Mouse (Mus musculus): ENCODE data around the gene Ccdc124. TPM values are rescaled to one million over a fixed set of nuclear protein-coding genes. Genes with fewer than 3 reads are reported as not detected.
"Not testable (repeated sequence)": the region's sequence is repeated elsewhere in the genome, so short reads cannot be mapped to it uniquely, and the experiment has no call there.

The Ccdc124 gene
- polyA plus RNA-seq, 1 experiment from 2014 or later: 70.9 TPM

DNA sequence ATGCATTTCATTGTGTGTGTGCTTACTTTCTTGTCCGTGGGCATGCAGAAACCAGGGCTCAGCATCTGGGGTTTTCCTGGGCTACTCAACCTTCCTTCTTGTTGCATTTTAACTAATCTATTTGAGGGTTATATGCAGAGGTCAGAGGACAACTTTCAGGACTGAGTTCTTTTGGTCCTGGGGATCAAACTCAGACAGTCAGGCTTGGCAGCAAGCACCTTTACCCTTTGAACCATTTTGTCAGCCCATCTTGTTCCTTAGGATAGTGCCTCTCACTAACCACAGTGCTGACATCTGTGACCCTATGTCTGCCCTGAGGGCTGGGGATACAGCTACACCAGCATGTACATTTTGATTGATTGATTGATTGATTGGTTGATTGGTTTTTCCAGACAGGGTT lies 45.9 kb downstream of the Ccdc124 start:
- DNase-seq (no peak), ATAC-seq (ENCODE audit: low read depth) (no peak)
- no peak overlapping the region for H3K9ac ChIP-seq
- peaks cover 13% of the 10 kb centered on the region for H3K4me1 ChIP-seq (replicated peaks)
- no peak overlapping the region for H3K4me2 ChIP-seq
- H3K4me3 ChIP-seq (replicated peaks): no peak overlapping the region
- no peaks in the 10 kb centered on the region for H3K9me3 ChIP-seq (replicated peaks)
- H3K36me3 ChIP-seq: no peaks in the 10 kb centered on the region
- WGBS (ENCODE audit: insufficient replicate concordance): 85% methylated on average over 1 of the region's 1 CpGs
- H3K27ac ChIP-seq: no peak overlapping the region
- H3K27me3 ChIP-seq: peaks cover 2% of the 10 kb centered on the region

DNA sequence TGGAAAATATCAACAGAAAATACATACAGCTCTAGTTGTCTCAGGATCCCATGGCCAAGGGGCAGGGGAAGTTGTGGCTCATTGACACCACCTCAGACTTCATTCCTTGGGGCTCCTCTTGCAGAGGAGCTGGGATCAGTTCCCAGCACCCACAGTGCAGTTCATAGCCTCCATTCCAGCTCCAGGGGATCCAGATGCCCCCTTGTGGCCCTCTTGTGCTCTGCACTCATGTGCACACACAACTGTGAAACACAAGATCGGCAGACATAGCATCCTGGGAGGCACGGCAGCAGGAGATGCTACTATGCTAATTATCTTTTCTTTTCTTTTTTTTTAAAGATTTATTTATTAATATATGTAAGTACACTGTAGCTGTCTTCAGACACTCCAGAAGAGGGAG lies 46.7 kb downstream of the Ccdc124 start:
- no peaks in the 10 kb centered on the region for H3K36me3 ChIP-seq
- H3K9ac ChIP-seq: no peak overlapping the region
- ATAC-seq (ENCODE audit: low read depth): no peak
- H3K4me3 ChIP-seq (replicated peaks): no peak overlapping the region
- no peak for DNase-seq
- no peak overlapping the region for H3K4me2 ChIP-seq
- WGBS (ENCODE audit: insufficient replicate concordance): 91% methylated on average over 2 of the region's 2 CpGs
- peaks cover 7% of the 10 kb centered on the region for H3K4me1 ChIP-seq (replicated peaks)
- no peaks in the 10 kb centered on the region for H3K9me3 ChIP-seq (replicated peaks)
- H3K27ac ChIP-seq: no peak overlapping the region
- peaks cover 4% of the 10 kb centered on the region for H3K27me3 ChIP-seq

DNA sequence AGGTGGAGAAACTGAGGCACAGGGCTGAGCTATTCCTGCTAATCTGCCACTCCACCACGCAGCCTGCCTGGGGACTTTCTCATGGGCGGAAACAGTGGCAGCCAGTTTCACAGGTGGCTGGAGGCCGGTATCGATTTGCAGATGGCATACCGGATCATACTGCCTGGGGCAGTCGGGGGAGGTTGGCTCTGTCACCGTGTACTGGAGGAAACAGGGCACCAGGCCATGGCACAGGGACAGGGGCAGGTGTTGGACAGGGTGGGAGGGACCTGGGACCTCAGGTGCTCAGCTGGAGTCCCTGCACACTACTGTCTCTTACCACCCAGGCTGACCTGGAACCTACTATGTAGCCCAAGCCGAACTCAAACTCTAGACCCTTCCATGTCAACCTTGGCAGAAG lies 47.9 kb downstream of the Ccdc124 start:
- ATAC-seq (ENCODE audit: low read depth): no peak
- WGBS (ENCODE audit: insufficient replicate concordance): 77% methylated on average over 8 of the region's 8 CpGs
- Histone ChIP-seq H3K4me1 (replicated peaks) (peaks cover 15% of the 10 kb centered on the region), H3K9ac (no peak overlapping the region), H3K27ac (no peak overlapping the region), H3K27me3 (peaks cover 10% of the 10 kb centered on the region), H3K4me3 (replicated peaks) (no peak overlapping the region), H3K36me3 (no peaks in the 10 kb centered on the region), H3K4me2 (no peak overlapping the region), H3K9me3 (replicated peaks) (no peaks in the 10 kb centered on the region)
- DNase-seq: no peak

DNA sequence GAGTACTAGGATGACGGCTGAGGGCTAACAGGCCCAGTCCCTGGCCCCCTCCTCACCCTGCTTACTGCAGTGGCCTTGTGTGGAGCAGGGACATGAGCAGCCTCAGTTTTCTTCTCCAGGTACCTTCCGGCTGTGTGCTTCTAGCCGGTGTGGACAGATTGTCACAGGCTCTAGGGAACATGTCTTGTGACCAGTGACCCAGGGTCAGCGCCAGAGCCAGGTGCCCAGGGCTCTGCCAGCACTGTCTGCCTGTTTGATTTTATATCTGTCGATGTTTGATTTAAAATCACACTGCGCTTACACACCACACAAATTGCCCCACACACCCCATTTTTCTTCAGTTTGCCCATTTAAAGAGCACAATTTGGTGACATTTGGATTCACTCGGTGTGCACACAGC lies 49.9 kb downstream of the Ccdc124 start:
- no peak for DNase-seq
- Histone ChIP-seq H3K27me3 (peaks cover 26% of the 10 kb centered on the region), H3K27ac (no peak overlapping the region), H3K4me3 (replicated peaks) (no peak overlapping the region), H3K9ac (no peak overlapping the region), H3K4me1 (replicated peaks) (peaks cover 29% of the 10 kb centered on the region), H3K4me2 (no peak overlapping the region), H3K9me3 (replicated peaks) (no peaks in the 10 kb centered on the region), H3K36me3 (no peaks in the 10 kb centered on the region)
- ATAC-seq (ENCODE audit: low read depth): no peak
- 81% methylated on average over 7 of the region's 7 CpGs for WGBS (ENCODE audit: insufficient replicate concordance)

DNA sequence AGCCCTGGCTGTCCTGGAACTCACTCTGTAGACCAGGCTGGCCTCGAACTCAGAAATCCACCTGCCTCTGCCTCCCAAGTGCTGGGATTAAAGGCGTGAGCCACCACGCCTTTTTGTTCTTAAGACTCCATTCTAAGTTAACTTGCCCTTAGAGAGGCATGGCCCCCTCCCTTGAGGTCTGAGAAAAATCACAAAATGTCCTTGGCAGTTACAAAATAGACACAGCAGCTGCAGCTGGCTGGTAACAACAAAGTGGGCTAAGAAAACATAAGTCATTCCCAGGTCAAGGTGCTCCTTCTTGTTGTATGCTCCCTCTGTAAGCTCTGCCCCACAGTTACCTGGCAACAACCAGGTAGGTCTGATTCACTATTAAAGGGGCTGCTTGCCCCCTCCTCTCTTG lies 51.1 kb downstream of the Ccdc124 start:
- peaks cover 29% of the 10 kb centered on the region for H3K4me1 ChIP-seq (replicated peaks)
- H3K27ac ChIP-seq; H3K36me3 ChIP-seq; ATAC-seq (ENCODE audit: low read depth); H3K4me3 ChIP-seq (replicated peaks); H3K9me3 ChIP-seq (replicated peaks); DNase-seq; H3K4me2 ChIP-seq: not testable (repeated sequence)
- 80% methylated on average over 3 of the region's 3 CpGs for WGBS (ENCODE audit: insufficient replicate concordance)
- H3K27me3 ChIP-seq: peaks cover 31% of the 10 kb centered on the region
- H3K9ac ChIP-seq: peak overlapping the region; percentile 29; the same call in 1 of the 2 replicates

DNA sequence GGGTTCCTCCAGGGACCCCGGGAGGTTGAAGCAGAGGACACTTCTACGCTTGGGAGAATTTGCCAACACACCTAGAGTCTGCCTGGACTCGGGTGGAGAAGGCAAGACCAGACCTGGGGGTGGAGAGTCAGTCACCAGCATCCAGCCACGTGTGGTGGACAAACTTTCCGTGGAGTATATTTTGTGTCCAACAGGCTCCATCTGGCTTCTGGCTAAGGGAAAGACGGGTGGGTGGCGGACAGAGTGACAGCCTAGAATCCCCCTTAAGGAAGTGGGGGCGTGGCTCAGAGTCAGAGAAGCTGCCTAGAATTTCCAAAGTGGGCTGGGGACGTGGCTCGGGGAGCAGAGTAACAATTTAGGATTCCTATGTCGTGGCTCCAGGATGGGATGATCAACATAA lies 51.7 kb downstream of the Ccdc124 start:
- Histone ChIP-seq H3K4me3 (replicated peaks) (no peak overlapping the region), H3K27ac (peak overlapping the region; percentile 58; the same call in 1 of the 2 replicates), H3K4me2 (no peak overlapping the region; the same call in 1 of the 2 replicates), H3K9me3 (replicated peaks) (no peaks in the 10 kb centered on the region; the same call in 1 of the 2 replicates), H3K9ac (peak overlapping the region; percentile 49; the same call in 1 of the 2 replicates), H3K27me3 (peaks cover 37% of the 10 kb centered on the region), H3K36me3 (no peaks in the 10 kb centered on the region), H3K4me1 (replicated peaks) (peaks cover 33% of the 10 kb centered on the region)
- WGBS (ENCODE audit: insufficient replicate concordance): 38% methylated on average over 11 of the region's 11 CpGs
- no peak for ATAC-seq (ENCODE audit: low read depth)
- DNase-seq: no peak

- ATAC-seq (ENCODE audit: low read depth): peak; percentile 24; the same call in 1 of the 2 replicates
Observed at GRCm38 (mm10) chr8:70821399-70821962, 52.3 kb downstream of the Ccdc124 start.

GRCm38 (mm10) chr8:70820101-70820935 lies 53.4 kb downstream of the Ccdc124 start:
- Histone ChIP-seq H3K9me3 (replicated peaks) (no peaks in the 10 kb centered on the region; the same call in 1 of the 2 replicates), H3K36me3 (no peaks in the 10 kb centered on the region), H3K4me2 (peak overlapping the region; percentile 46), H3K27ac (no peak overlapping the region), H3K9ac (peak overlapping the region; percentile 33; the same call in 1 of the 2 replicates), H3K4me1 (replicated peaks) (peaks cover 44% of the 10 kb centered on the region), H3K27me3 (peaks cover 54% of the 10 kb centered on the region), H3K4me3 (replicated peaks) (0 out of 2 replicates have a peak overlapping the region, but pooled peaks have one; percentile 10)
- ATAC-seq (ENCODE audit: low read depth) (peak; percentile 53), DNase-seq (no peak)
- 12% methylated on average over 31 of the region's 31 CpGs for WGBS (ENCODE audit: insufficient replicate concordance)

More at GRCm38 (mm10) chr8:70821399-70821962, 52.3 kb downstream of the Ccdc124 start:
- Histone ChIP-seq H3K4me1 (replicated peaks) (peaks cover 38% of the 10 kb centered on the region), H3K36me3 (no peaks in the 10 kb centered on the region), H3K4me2 (no peak overlapping the region; the same call in 1 of the 2 replicates), H3K27me3 (peaks cover 43% of the 10 kb centered on the region), H3K9me3 (replicated peaks) (no peaks in the 10 kb centered on the region; the same call in 1 of the 2 replicates), H3K9ac (peak overlapping the region; percentile 49; the same call in 1 of the 2 replicates), H3K27ac (peak overlapping the region; percentile 58; the same call in 1 of the 2 replicates), H3K4me3 (replicated peaks) (no peak overlapping the region)
- 15% methylated on average over 30 of the region's 30 CpGs for WGBS (ENCODE audit: insufficient replicate concordance)
- DNase-seq: peak; percentile 59

Small RNA genes within 50 kb of the gene (microRNA-seq; reads per million reads assigned to microRNA genes)
- gene Mir7067: 0.88 reads per million

Other genes with a start within 250 kb of the Ccdc124 start
- 3.9 and 4.1 TPM in 2 replicates for gene Gdf15, start 241.5 kb downstream of the Ccdc124 start, polyA plus RNA-seq (2015; fragmentation: Nextera tagmentation; extraction: Ambion mirVana)
- gene Pgpep1, start 213.5 kb downstream of the Ccdc124 start, polyA plus RNA-seq (2015; fragmentation: Nextera tagmentation; extraction: Ambion mirVana): 17.9 and 19.5 TPM in 2 replicates
- gene Lsm4, start 200.7 kb downstream of the Ccdc124 start, polyA plus RNA-seq (2015; fragmentation: Nextera tagmentation; extraction: Ambion mirVana): 185 and 200 TPM in 2 replicates
- 17.9 and 22.0 TPM in 2 replicates for gene Jund, start 175.0 kb downstream of the Ccdc124 start, polyA plus RNA-seq (2015; fragmentation: Nextera tagmentation; extraction: Ambion mirVana)
- not detected in 2 replicates for gene Iqcn, start 170.5 kb downstream of the Ccdc124 start, polyA plus RNA-seq (2015; fragmentation: Nextera tagmentation; extraction: Ambion mirVana)
- gene Gm3336, start 155.4 kb downstream of the Ccdc124 start, polyA plus RNA-seq (2015; fragmentation: Nextera tagmentation; extraction: Ambion mirVana): 0.14 TPM in 1 of 2 replicates, not detected in the other
- gene Pde4c, start 150.2 kb downstream of the Ccdc124 start, polyA plus RNA-seq (2015; fragmentation: Nextera tagmentation; extraction: Ambion mirVana): 0.40 and 0.43 TPM in 2 replicates
- 2.7 and 3.9 TPM in 2 replicates for gene Rab3a, start 119.3 kb downstream of the Ccdc124 start, polyA plus RNA-seq (2015; fragmentation: Nextera tagmentation; extraction: Ambion mirVana)
- 45.6 and 50.4 TPM in 2 replicates for gene Mpv17l2, start 113.0 kb downstream of the Ccdc124 start, polyA plus RNA-seq (2015; fragmentation: Nextera tagmentation; extraction: Ambion mirVana)
- 18.0 and 18.2 TPM in 2 replicates for gene Pik3r2, start 97.2 kb downstream of the Ccdc124 start, polyA plus RNA-seq (2015; fragmentation: Nextera tagmentation; extraction: Ambion mirVana)
- 4.9 and 6.2 TPM in 2 replicates for gene Mast3, start 68.9 kb downstream of the Ccdc124 start, polyA plus RNA-seq (2015; fragmentation: Nextera tagmentation; extraction: Ambion mirVana)
- gene Il12rb1, start 65.5 kb downstream of the Ccdc124 start, polyA plus RNA-seq (2015; fragmentation: Nextera tagmentation; extraction: Ambion mirVana): 0.20 and 0.21 TPM in 2 replicates
- 11.7 and 12.6 TPM in 2 replicates for gene Arrdc2, start 34.2 kb downstream of the Ccdc124 start, polyA plus RNA-seq (2015; fragmentation: Nextera tagmentation; extraction: Ambion mirVana)
- 0.29 and 0.44 TPM in 2 replicates for gene Kcnn1, start 10.7 kb downstream of the Ccdc124 start, polyA plus RNA-seq (2015; fragmentation: Nextera tagmentation; extraction: Ambion mirVana)
- gene Slc5a5, start 18.8 kb upstream of the Ccdc124 start, polyA plus RNA-seq (2015; fragmentation: Nextera tagmentation; extraction: Ambion mirVana): 0.03 TPM in 2 replicates
- gene Rpl18a, start 23.5 kb upstream of the Ccdc124 start, polyA plus RNA-seq (2015; fragmentation: Nextera tagmentation; extraction: Ambion mirVana): 2,606 and 3,100 TPM in 2 replicates
- 17.7 and 19.0 TPM in 2 replicates for gene Map1s, start 32.0 kb upstream of the Ccdc124 start, polyA plus RNA-seq (2015; fragmentation: Nextera tagmentation; extraction: Ambion mirVana)